Mouse (Mus musculus) embryonic stem cell, embryonic (primary cell): Measurements from ENCODE around the gene Rai1.

Source experiments
- CTCF ChIA-PET, 4 experiments: fragments of 300-600 bp in 2 of 4; fragments of 350-600 bp in 2 of 4; sonication (Branson Sonifier 250); formaldehyde crosslinking; loops; one replicate each; lab custom pipeline; 2022; ENCODE audit warnings: inconsistent platforms in 2 of 4; lab: Charles Lee
- POLR2A ChIA-PET, 4 experiments: fragments of 300-600 bp in 2 of 4; fragments of 350-600 bp in 2 of 4; sonication (Branson Sonifier 250); formaldehyde crosslinking; loops; one replicate each; lab custom pipeline; 2022; ENCODE audit warnings: antibody characterized with exemption in 4 of 4, inconsistent platforms in 1 of 4; lab: Charles Lee

The Rai1 gene

GRCm38 (mm10) chr11:60104810-60105592 is at the start of gene Rai1:
TSS of gene Rai1 (plus strand) at chr11:60105013.
- CTCF ChIA-PET = interaction anchor here (0.6 to 3.3 kb wide), 35 partner anchors 9 to 339 kb away, joined by 3 to 33 read pairs (median 4); partner anchors contain the start of gene Rasd1 (in 1 of the 4)
- POLR2A ChIA-PET = interaction anchor here in 3 of 4 experiments (0.6 to 3.4 kb wide), 35 partner anchors 10 to 339 kb away, joined by 3 to 62 read pairs (median 5); partner anchors contain the start of gene Rasd1 (in 1 of the 3)

DNA sequence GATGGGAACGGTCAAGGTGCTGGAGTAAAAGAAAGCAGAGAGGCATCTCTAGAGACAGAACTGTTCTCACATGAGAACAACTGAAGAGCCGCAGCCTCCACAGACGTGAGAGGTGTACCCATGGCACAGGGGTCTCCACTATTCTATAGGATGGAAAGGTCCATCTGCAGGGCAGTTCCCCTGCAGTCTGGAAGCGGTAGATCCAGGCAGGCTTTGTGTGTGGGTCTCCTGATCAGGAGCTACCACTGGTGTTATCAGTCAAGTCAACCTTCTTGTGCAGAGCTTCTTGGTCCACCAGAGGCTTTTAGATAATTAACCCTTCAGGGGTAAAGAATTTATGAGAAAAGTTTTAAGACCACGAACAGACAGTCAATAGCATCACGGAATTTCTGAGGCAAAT is 48.3 kb upstream of the Rai1 start:
- POLR2A ChIA-PET = interaction anchor here in 1 of 4 experiments (0.5 kb wide), 1 partner anchor 29 kb away, joined by 3 read pairs; no protein-coding TSS in a partner anchor
- CTCF ChIA-PET = no interaction called here

DNA sequence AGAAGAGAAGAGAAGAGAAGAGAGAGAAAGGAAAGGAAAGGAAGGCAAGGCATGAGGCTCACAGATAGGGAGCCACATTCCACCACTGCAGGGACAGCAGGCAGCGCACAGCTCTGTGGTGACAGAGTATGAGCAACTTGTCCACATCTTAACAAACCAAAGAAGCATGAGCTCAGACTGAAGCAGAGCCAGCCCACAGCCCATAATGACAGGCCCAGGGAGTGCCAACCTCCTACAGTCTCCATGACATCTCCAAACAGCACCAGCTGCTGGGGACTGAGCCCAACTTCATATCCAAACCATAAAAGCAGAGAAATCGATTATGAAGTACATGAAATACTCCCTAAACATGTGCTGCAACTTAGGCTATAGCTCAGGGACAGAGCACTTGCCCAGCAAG is 46.8 kb upstream of the Rai1 start:
- ChIA-PET POLR2A (interaction anchor here in 1 of 4 experiments (1.0 kb wide), 1 partner anchor 12 kb away, joined by 3 read pairs; the partner anchor contains the start of gene Pemt), CTCF (interaction anchor here in 2 of 4 experiments (1.1 to 1.2 kb wide), 2 partner anchors 13 to 19 kb away, joined by 3 read pairs; no protein-coding TSS in a partner anchor)

DNA sequence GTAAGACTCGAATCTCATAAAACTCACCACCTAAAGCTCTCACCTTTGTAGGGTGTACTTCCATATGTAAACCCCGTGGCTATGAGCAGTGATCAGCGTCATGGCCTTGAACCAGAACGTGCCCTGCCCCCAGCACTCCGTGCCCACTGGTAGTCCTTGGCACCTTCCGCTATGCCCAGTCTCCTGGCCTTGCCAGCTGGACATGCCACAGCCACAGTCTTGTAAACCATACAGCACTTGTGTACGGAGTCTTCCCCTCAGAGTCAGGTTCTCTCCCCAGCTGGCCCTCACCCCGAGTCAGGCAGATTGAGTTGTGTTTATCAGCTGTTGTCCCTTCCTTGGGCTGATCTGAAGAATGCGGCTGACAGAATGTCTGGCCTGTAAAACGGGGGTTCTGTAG is 46.4 kb upstream of the Rai1 start:
- POLR2A ChIA-PET = interaction anchor here in 1 of 4 experiments (1.0 to 1.3 kb wide), 2 partner anchors 12 to 13 kb away, joined by 3 read pairs; partner anchors contain the start of gene Pemt
- CTCF ChIA-PET = interaction anchor here in 2 of 4 experiments (1.1 to 1.2 kb wide), 2 partner anchors 12 to 19 kb away, joined by 3 read pairs; no protein-coding TSS in a partner anchor

DNA sequence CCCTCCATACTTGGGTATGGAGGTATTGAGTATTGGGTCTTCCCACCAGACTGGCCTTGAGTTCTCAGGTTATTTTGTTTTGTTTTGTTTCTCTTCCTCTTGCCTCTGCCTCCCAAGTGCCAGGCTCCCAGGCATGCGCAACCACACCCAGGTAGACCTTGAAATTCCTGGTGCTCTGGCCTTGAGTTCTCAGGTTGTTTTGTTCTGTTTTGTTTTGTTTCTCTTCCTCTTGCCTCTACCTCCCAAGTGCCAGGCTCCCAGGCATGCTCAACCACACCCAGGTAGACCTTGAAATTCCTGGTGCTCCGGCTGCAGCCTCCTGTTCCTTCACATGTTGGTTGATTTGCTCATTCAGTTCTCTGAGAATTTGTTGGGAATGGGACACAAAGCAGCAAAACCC is 44.8 kb upstream of the Rai1 start:
- CTCF ChIA-PET = no interaction called here

DNA sequence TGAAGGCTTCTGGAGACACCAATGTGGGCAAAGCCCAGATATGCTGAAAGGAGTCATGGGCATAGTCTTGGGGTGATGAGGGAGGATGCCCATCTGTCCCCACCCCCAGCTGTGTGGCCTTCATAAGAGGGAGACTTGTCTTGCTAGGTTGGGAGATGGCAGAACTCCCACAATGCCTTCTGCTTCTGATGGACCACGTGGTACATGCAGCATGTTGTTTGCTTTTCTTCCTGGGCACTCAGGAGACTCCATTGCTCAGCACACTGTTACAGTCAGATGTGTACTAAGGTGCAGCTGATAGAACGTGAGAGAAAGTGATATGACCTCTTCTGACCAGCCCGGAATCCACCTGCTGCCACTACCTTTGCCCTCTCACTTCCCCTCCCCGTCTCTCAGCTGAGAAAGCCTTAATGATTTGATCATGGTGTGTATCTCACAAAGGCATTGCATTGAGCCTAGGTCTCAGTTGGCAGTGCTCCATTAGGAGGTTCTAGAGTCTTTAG is 43.3 kb upstream of the Rai1 start:
- CTCF ChIA-PET = no interaction called here
- POLR2A ChIA-PET = interaction anchor here in 1 of 4 experiments (1.9 kb wide), 1 partner anchor 12 kb away, joined by 4 read pairs; no protein-coding TSS in a partner anchor

More for the DNA sequence above, 44.8 kb upstream of the Rai1 start:
- POLR2A ChIA-PET = interaction anchor here in 1 of 4 experiments (0.6 kb wide), 1 partner anchor 79 kb away, joined by 3 read pairs; no protein-coding TSS in a partner anchor

GRCm38 (mm10) chr11:60065267-60065666 is 39.5 kb upstream of the Rai1 start:
- ChIA-PET POLR2A (interaction anchor here in 2 of 4 experiments (0.6 to 1.5 kb wide), 3 partner anchors 38 to 1040 kb away, joined by 3 to 4 read pairs (median 4); no protein-coding TSS in a partner anchor), CTCF (interaction anchor here (0.6 to 1.5 kb wide), 4 partner anchors 11 to 40 kb away, joined by 3 to 4 read pairs (median 4); no protein-coding TSS in a partner anchor)

DNA sequence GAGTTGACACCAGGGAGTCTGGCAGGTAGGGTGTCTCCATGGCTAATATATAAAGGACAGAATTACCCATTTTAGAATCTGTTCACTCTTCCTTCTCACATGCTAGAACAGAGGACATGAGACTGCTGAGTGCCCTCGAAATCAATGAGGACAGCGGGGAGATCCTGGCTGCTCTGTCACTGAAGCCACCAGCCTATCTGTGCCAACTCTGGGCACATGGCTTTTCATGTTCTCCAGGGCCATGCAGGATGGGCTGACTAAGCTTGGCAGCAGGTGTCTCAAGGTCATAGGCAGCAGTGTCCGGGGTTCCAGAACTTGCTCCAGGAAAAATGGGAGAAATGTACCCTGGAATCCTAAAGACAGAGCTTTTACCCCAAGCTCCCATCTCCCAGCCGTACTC is 37.2 kb upstream of the Rai1 start:
- CTCF ChIA-PET = interaction anchor here in 2 of 4 experiments (0.8 to 1.5 kb wide), 6 partner anchors 9 to 240 kb away, joined by 3 to 4 read pairs (median 3); no protein-coding TSS in a partner anchor
- POLR2A ChIA-PET = interaction anchor here in 1 of 4 experiments (0.7 kb wide), 1 partner anchor 146 kb away, joined by 3 read pairs; no protein-coding TSS in a partner anchor

- ChIA-PET CTCF (interaction anchor here in 2 of 4 experiments (0.8 to 1.5 kb wide), 4 partner anchors 8 to 221 kb away, joined by 3 to 4 read pairs (median 3); no protein-coding TSS in a partner anchor), POLR2A (no interaction called here)
Measured at GRCm38 (mm10) chr11:60068631-60069030, 36.2 kb upstream of the Rai1 start.

DNA sequence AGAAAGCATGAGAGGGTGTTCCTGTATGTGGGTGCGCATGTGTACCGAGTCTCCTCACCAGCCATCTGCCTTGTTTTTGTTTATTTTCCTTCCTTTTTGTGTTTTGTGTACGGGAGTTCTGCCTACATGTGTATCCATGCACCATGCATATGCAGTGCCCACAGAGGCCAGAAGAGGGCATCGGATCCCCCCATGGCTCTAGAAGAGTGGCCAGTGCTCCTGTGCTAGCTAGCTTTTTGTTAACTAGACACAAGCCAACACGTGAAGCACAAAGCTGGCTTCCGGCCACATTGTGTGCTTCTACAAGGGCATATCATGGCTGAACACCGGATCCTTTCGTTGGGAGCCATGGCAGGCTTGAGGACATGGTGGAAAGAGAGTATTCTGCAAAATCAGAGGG is 34.2 kb upstream of the Rai1 start:
- ChIA-PET POLR2A (interaction anchor here in 2 of 4 experiments (0.8 to 1.1 kb wide), 2 partner anchors 105 to 302 kb away, joined by 3 read pairs; no protein-coding TSS in a partner anchor), CTCF (interaction anchor here (0.6 to 2.1 kb wide), 18 partner anchors 12 to 596 kb away, joined by 3 to 11 read pairs (median 3); partner anchors contain the start of gene Pemt (in 1 of the 4))

DNA sequence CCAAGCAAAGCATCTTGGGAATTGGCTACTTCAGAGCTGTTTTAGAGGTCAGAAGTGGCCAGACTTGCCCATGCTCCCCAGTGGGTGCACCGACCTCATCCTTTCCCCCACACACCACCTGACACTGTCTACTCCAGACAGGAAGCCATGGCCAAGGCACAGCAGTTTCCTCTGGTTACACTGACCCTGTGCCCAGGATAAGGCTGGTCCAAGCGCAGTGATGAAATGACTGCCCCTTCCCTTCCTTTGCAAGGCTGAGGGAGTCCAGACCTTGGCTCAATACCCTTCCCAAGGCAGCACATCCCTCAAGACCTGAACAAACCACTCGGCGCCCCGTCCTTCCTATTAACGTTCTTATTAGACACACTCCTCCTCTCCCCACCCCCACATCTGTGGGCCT is 33.6 kb upstream of the Rai1 start:
- ChIA-PET POLR2A (interaction anchor here in 1 of 4 experiments (0.5 to 1.1 kb wide), 4 partner anchors 12 to 222 kb away, joined by 3 read pairs; no protein-coding TSS in a partner anchor), CTCF (interaction anchor here in 3 of 4 experiments (0.6 to 2.1 kb wide), 18 partner anchors 13 to 416 kb away, joined by 3 to 11 read pairs (median 3); partner anchors contain the start of gene Pemt (in 1 of the 3))

GRCm38 (mm10) chr11:60073121-60073520 is 31.7 kb upstream of the Rai1 start:
- POLR2A ChIA-PET = no interaction called here
- CTCF ChIA-PET = interaction anchor here in 1 of 4 experiments (0.5 kb wide), 1 partner anchor 128 kb away, joined by 3 read pairs; no protein-coding TSS in a partner anchor

GRCm38 (mm10) chr11:60073936-60074502 is 30.8 kb upstream of the Rai1 start:
- POLR2A ChIA-PET = no interaction called here
- CTCF ChIA-PET = interaction anchor here in 1 of 4 experiments (1.2 kb wide), 1 partner anchor 548 kb away, joined by 3 read pairs; the partner anchor contains the start of gene Zkscan17

DNA sequence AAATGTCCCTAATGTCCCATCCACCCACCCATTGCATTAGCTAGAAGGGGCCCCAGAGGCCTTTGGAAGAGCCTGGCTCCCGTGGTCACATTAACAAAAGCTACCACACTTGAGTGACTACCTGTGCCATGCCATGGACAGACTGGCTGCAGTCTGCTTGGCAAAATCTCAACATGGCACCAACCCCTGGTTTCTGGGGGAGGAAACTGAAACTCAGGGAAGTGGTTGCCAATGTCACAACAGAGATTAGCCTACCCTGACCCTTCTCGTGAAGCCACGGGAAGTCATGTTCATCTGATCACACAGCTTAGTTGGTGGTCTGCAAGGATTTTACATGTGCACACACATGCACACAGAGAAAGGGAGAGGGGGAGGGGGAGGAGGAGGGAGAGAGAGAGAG is 28.6 kb upstream of the Rai1 start:
- ChIA-PET CTCF (interaction anchor here (0.5 to 2.1 kb wide), 49 partner anchors 8 to 774 kb away, joined by 3 to 9 read pairs (median 3); partner anchors contain the start of gene Rasd1 (in 1 of the 4)), POLR2A (interaction anchor here in 2 of 4 experiments (0.6 to 1.5 kb wide), 5 partner anchors 64 to 262 kb away, joined by 3 to 4 read pairs (median 3); no protein-coding TSS in a partner anchor)

DNA sequence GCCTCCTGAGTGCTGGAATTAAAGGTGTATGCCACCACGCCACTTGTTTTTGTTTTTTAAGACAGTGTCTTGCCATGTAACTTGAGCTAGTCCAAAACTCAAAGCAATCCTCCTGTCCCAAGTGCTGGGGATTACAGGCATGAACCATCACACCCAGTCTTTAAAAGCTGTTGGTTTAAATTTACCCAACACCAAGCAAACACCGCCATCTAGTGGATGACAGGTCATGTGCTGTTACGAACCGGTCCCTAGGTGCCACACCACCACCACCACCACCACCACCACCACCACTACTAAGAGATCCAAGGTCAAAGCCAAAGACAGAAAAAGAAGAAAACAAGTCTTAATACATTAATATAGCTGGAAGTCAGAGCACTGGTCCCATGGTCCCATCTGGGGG is 28.0 kb upstream of the Rai1 start:
- POLR2A ChIA-PET = interaction anchor here in 3 of 4 experiments (0.6 to 1.5 kb wide), 7 partner anchors 63 to 263 kb away, joined by 3 to 6 read pairs (median 3); no protein-coding TSS in a partner anchor
- CTCF ChIA-PET = interaction anchor here (0.5 to 2.1 kb wide), 65 partner anchors 9 to 1919 kb away, joined by 3 to 14 read pairs (median 3); no protein-coding TSS in a partner anchor

DNA sequence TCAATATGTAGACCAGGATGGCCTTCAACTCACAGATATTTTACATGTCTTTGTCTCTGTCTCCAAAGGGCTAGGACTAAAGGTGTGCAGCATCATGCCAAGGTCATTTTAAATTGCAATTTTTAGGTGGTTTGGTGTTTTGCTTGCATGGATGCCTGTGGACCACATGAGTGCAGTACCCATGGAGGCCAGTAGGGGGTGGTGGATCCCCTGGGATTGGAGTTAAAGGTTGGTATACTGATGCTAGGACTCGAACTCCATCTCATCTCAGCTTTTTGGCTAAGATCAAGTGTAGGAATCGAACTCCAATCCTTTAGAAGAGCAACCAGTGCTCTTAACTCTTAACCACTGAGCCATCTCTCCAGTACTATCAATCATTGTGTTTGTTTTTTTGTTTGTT is 20.2 kb upstream of the Rai1 start:
- ChIA-PET CTCF (interaction anchor here (0.5 to 4.3 kb wide), 10 partner anchors 12 to 722 kb away, joined by 3 to 14 read pairs (median 4); no protein-coding TSS in a partner anchor), POLR2A (interaction anchor here in 1 of 4 experiments (0.8 kb wide), 1 partner anchor 107 kb away, joined by 3 read pairs; no protein-coding TSS in a partner anchor)

DNA sequence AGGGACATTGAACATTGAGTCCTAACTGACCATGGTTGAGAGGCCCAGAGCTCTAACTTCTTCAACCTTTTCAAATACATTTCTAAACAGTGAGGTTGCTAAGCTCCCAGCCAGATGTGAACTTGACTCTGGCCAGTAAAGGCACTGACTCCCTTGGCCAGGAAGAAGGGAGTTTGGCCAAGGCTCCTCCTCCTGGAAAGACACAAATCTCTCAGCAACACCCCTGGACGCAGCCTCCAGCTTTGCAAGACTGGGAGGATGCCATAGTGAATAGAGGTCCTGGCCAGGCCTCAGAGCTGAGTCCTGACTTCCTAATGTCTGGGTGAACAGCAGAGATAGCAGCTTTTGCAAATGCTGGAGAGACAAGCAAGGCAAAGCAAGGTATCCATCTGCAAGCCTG is 18.1 kb upstream of the Rai1 start:
- ChIA-PET CTCF (interaction anchor here in 2 of 4 experiments (1.4 to 4.3 kb wide), 2 partner anchors 108 to 206 kb away, joined by 4 to 14 read pairs; no protein-coding TSS in a partner anchor), POLR2A (interaction anchor here in 2 of 4 experiments (0.6 to 1.1 kb wide), 2 partner anchors 14 to 133 kb away, joined by 3 to 4 read pairs; no protein-coding TSS in a partner anchor)
